Mouse (Mus musculus) embryonic facial prominence, embryonic 12.5 days (tissue): ENCODE results near the gene Psmd9. TPM values are rescaled to one million over a fixed set of nuclear protein-coding genes. Genes with fewer than 3 reads are reported as not detected.
"Not testable (repeated sequence)": the region's sequence is repeated elsewhere in the genome, so short reads cannot be mapped to it uniquely, and the experiment has no call there.

Experiments used
- ATAC-seq: fragments of 200-750 bp; cut with Nextera tagmentation; 2 replicates; pipeline ENCODE4 v1.8.0; 2017; ENCODE audit not compliant: insufficient number of reproducible peaks, insufficient read depth, low FRiP score, low TSS enrichment
- H3K27ac ChIP-seq: fragments of 300-500 bp; sonication (generic); 2 replicates; pipeline ENCODE4 v1.5.1; 2016; ENCODE audit warnings: mild to moderate bottlenecking
- H3K27me3 ChIP-seq: fragments of 300-500 bp; sonication (generic); 2 replicates; pipeline ENCODE4 v1.6.1; 2016; ENCODE audit warnings: mild to moderate bottlenecking, moderate library complexity
- H3K36me3 ChIP-seq: fragments of 300-500 bp; sonication (generic); 2 replicates; pipeline ENCODE4 v1.6.1; 2016; ENCODE audit warnings: mild to moderate bottlenecking
- H3K4me1 ChIP-seq: fragments of 300-500 bp; sonication (generic); 2 replicates; pipeline ENCODE4 v1.6.1; 2016
- H3K4me2 ChIP-seq: fragments of 300-500 bp; sonication (generic); replicated peaks from 2 replicates; pipeline ENCODE4 v1.6.1; 2016; ENCODE audit warnings: mild to moderate bottlenecking, moderate library complexity
- H3K4me3 ChIP-seq: fragments of 300-500 bp; sonication (generic); 2 replicates; pipeline ENCODE4 v1.5.1; 2016; ENCODE audit warnings: mild to moderate bottlenecking
- H3K9ac ChIP-seq: fragments of 300-500 bp; sonication (generic); 2 replicates; pipeline ENCODE4 v1.6.1; 2016; ENCODE audit warnings: mild to moderate bottlenecking, moderate library complexity
- H3K9me3 ChIP-seq: fragments of 300-500 bp; sonication (generic); 2 replicates; pipeline ENCODE4 v1.6.1; 2016; ENCODE audit warnings: mild to moderate bottlenecking, moderate library complexity
- WGBS: fragments of 180-500 bp; shearing (Covaris S2); methylation state at CpG from one replicate; pipeline ENCODE4 v1.1.7; 2016; 5-methylcytosine and 5-hydroxymethylcytosine counted together
- polyA plus RNA-seq: library from polyadenylated mRNA; unstranded; fragments of >200 nt; fragmentation: Nextera tagmentation; extraction: Ambion mirVana; gene quantifications from 2 replicates; pipeline ENCODE4 v1.2.1, GENCODE M21; 2016

Gene Psmd9
- polyA plus RNA-seq, 1 experiment from 2014 or later = 89.0 TPM

DNA sequence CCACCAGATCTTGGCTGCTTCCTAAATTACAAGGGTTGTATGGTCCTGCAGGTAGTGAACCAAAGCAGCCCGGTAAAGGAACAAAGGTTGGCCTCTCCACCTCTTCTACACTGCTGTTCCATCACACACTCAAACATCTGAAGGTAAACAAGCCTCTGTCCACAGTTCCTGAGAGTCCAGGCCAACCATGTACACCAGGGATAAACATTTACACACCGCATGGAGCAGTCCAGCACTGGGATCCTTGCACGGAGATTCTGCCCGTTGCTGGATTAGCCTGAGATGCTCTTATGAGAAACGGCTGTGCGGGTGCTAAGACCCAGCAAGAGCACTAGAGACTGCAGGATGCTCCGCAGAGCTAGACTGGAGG lies 32.3 kb downstream of the Psmd9 start:
- Histone ChIP-seq H3K4me3 (no peak overlapping the region), H3K9ac (no peak overlapping the region), H3K4me1 (no peaks in the 10 kb centered on the region), H3K36me3 (no peaks in the 10 kb centered on the region), H3K27me3 (no peaks in the 10 kb centered on the region), H3K27ac (no peak overlapping the region), H3K9me3 (no peaks in the 10 kb centered on the region), H3K4me2 (no peak overlapping the region)
- 83% methylated on average over 7 of the region's 7 CpGs for WGBS
- no peak for ATAC-seq

DNA sequence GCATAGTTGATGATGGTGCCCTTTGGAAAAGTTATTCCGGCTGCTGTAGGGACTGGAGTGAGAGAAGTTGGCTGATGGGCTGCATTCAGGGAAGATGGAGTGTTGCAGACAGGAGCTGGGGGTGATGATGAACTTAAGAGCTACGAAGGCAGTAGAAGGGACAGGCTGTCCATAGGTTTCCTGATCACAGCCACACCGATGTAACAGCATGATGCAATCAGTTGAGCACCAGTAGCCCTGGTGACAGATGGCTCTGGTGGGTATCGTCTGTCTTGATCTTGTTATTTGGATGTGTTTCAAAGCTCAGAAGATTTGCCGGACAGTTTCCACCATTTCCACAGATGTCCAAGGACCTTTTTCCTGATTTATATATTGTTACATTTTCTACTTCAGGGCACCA lies 32.8 kb downstream of the Psmd9 start:
- Histone ChIP-seq H3K4me3 (no peak overlapping the region), H3K9me3 (no peaks in the 10 kb centered on the region), H3K27ac (no peak overlapping the region), H3K4me1 (no peaks in the 10 kb centered on the region), H3K27me3 (no peaks in the 10 kb centered on the region), H3K9ac (no peak overlapping the region), H3K4me2 (no peak overlapping the region), H3K36me3 (no peaks in the 10 kb centered on the region)
- WGBS = 84% methylated on average over 5 of the region's 5 CpGs
- ATAC-seq = no peak

DNA sequence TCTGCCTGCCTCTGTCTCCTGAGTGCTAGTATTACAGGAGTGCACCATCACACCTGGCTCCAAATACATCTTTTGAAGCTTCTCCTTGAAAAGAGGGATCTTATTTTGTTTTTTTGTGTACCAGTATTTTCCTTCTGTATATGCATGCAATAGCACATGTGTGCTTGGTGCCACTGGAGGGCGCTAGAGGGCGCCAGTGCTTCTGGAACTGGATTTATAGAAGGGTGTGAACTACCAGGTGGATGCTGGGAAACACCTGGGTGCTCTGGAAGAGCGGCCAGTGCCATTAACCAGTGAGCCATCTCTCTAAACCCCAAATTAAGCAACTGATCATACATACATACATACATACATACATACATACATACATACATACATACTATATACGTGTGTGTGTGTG lies 33.6 kb downstream of the Psmd9 start:
- H3K9me3 ChIP-seq, ATAC-seq, H3K27ac ChIP-seq, H3K9ac ChIP-seq, H3K4me2 ChIP-seq, H3K4me1 ChIP-seq, H3K36me3 ChIP-seq, H3K4me3 ChIP-seq, H3K27me3 ChIP-seq: not testable (repeated sequence)
- WGBS = 35% methylated on average over 4 of the region's 4 CpGs

DNA sequence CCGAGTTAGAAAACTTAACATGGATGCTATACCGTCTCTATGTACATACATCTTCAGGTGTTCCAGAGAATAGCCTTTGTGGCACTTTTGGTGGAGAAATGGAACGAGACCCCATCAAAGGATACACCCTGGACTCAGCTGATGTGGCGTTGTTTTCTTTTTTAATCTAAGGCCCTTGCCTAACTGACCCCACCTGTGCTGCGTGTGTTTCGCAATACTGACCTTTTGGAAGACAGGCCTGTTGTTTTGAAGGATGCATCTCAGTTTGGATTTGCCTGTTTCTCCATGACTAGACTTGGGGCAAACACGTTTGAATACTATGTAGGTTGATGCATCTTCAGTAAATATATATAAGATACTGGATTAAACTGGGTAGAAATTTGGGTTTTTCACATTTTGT lies 34.4 kb downstream of the Psmd9 start:
- WGBS = 88% methylated on average over 7 of the region's 7 CpGs
- H3K9ac ChIP-seq, H3K4me2 ChIP-seq, H3K27ac ChIP-seq, H3K27me3 ChIP-seq, ATAC-seq, H3K4me3 ChIP-seq, H3K36me3 ChIP-seq, H3K9me3 ChIP-seq, H3K4me1 ChIP-seq: not testable (repeated sequence)

DNA sequence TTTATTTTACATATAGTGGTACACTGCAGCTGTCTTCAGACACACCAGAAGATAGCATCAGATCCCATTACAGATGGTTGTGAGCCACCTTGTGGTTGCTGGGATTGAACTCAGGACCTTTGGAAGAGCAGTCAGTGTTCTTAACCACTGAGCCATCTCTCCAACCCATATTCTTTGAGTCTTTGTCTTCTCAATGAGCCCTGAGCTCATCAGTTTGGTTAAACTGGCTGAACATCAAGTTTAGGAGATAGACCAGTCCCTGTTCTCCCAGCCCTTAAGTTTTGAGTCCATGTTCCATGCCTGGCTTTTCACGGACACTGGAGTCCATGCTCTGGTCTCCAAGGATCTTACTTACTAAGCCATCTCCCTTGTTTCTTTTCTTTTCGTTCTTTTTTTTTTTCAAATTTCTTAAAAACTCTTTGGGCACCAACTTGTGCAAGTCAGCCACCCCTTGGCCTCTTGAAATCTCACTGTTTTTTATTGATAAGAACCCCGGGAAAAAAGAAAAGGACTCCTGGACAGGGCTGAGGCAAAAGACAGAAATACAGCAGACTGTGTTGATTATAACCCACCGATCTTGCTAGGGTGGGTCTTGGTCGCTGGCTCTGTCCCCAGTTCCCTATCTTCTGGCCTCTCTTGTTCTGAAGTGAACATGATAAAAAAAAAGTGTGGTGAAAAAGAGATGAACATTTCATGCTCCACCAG lies 53.3 kb downstream of the Psmd9 start:
- WGBS = 67% methylated on average over 3 of the region's 5 CpGs
- not testable (repeated sequence) for H3K27me3 ChIP-seq, H3K9ac ChIP-seq, H3K9me3 ChIP-seq, H3K4me2 ChIP-seq, H3K36me3 ChIP-seq, H3K27ac ChIP-seq, ATAC-seq, H3K4me3 ChIP-seq, H3K4me1 ChIP-seq

DNA sequence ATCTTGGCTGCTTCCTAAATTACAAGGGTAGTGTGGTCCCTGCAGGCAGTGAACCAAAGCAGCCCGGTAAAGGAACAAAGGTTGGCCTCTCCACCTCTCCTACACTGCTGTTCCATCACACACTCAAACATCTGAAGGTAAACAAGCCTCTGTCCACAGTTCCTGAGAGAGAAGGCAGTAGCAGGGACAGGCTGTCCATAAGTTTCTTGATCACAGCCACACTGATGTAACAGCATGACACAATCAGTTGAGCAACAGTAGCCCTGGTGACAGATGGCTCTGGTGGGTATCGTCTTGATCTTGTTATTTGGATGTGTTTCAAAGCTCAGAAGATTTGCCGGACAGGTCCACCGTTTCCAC lies 53.8 kb downstream of the Psmd9 start:
- no peak overlapping the region for H3K4me2 ChIP-seq
- 0 out of 2 replicates have a peak, but pooled peaks cover 3% of the 10 kb centered on the region for H3K9me3 ChIP-seq
- H3K27ac ChIP-seq = no peak overlapping the region
- H3K36me3 ChIP-seq = no peaks in the 10 kb centered on the region
- no peak for ATAC-seq
- H3K4me1 ChIP-seq = no peaks in the 10 kb centered on the region
- H3K4me3 ChIP-seq = no peak overlapping the region
- no peak overlapping the region for H3K9ac ChIP-seq
- no peaks in the 10 kb centered on the region for H3K27me3 ChIP-seq
- 82% methylated on average over 4 of the region's 4 CpGs for WGBS

DNA sequence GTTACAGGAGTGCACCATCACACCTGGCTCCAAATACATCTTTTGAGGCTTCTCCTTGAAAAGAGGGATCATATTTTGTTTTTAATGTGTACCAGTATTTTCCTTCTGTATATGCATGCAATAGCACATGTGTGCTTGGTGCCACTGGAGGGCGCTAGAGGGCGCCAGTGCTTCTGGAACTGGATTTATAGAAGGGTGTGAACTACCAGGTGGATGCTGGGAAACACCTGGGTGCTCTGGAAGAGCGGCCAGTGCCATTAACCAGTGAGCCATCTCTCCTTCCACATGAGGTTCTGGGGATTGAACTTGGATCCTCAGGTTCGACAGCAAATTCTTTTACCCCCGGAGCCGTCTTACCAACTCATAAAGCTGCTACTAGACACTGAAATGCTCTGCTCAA lies 54.6 kb downstream of the Psmd9 start:
- H3K4me3 ChIP-seq, H3K27me3 ChIP-seq, H3K9ac ChIP-seq, ATAC-seq, H3K4me2 ChIP-seq, H3K36me3 ChIP-seq, H3K4me1 ChIP-seq, H3K9me3 ChIP-seq, H3K27ac ChIP-seq: not testable (repeated sequence)
- 54% methylated on average over 6 of the region's 6 CpGs for WGBS

DNA sequence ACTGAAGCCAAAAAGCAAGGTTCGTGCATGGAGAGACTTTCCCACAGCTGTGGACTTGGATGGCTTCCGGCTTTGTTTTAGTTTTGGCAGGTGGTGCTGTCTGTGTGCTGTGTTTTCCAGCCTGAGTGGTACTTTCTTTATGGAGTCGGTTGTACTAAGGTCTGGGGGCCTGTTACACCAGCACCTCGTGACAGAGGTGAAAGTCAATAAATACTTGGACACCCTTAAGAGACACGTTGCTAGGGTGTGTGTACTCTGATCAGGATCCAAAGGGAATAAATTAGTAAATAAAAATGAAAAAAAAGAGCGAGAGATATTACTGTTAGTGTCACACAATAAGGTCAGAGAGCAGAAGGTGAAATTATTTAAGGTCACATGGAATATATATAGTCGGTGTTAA lies 57.6 kb downstream of the Psmd9 start:
- Histone ChIP-seq H3K36me3 (0 out of 2 replicates have a peak, but pooled peaks cover 5% of the 10 kb centered on the region), H3K4me1 (peaks cover 5% of the 10 kb centered on the region; the same call in 1 of the 2 replicates), H3K4me2 (no peak overlapping the region), H3K9ac (no peak overlapping the region), H3K4me3 (no peak overlapping the region), H3K27me3 (no peaks in the 10 kb centered on the region), H3K9me3 (no peaks in the 10 kb centered on the region), H3K27ac (no peak overlapping the region)
- 90% methylated on average over 7 of the region's 7 CpGs for WGBS
- no peak for ATAC-seq

DNA sequence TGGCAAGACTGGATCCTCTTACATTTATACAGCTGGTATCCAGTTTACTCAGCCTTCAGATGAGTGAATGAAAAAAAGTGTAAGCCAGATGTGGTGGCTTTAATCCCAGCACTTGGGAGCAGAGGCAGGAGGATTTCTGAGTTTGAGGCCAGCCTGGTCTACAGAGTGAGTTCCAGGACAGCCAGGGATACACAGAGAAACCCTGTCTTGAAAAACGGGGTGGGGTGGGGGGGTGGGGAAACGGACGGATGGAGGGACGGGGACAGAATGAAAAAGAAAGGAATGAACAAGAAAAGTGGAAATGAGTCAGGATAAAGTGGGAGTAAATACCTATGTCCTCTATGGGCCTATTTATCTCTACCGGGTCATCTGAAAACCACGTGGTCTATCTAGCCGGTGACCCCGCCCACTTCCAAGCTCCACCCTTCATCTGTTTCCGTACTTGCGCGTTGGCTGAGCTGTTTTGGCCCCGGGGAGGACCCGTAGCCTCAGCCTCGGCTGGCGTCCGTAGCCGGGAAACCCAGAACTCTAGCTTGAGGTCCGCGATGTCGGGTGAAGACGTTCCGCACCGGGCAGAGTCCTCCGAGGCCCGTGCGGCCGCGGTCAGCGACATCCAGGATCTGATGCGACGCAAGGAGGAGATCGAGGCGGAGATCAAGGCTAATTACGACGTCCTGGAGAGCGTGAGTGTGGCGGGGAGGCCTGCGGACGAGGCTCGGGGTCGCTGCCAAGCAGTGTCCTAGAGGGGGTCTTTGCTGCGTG lies 58.7 kb downstream of the Psmd9 start:
- H3K27ac ChIP-seq = peak overlapping the region; percentile 54; the same call in 1 of the 2 replicates
- peak overlapping the region; percentile 80 for H3K4me2 ChIP-seq
- peak overlapping the region; percentile 82 for H3K9ac ChIP-seq
- 0 out of 2 replicates have a peak, but pooled peaks cover 5% of the 10 kb centered on the region for H3K36me3 ChIP-seq
- H3K4me3 ChIP-seq = peak overlapping the region; percentile 82
- H3K27me3 ChIP-seq = no peaks in the 10 kb centered on the region
- no peaks in the 10 kb centered on the region for H3K9me3 ChIP-seq
- peaks cover 5% of the 10 kb centered on the region; the same call in 1 of the 2 replicates for H3K4me1 ChIP-seq
- 4% methylated on average over 42 of the region's 42 CpGs for WGBS
- ATAC-seq = peak; percentile 37

DNA sequence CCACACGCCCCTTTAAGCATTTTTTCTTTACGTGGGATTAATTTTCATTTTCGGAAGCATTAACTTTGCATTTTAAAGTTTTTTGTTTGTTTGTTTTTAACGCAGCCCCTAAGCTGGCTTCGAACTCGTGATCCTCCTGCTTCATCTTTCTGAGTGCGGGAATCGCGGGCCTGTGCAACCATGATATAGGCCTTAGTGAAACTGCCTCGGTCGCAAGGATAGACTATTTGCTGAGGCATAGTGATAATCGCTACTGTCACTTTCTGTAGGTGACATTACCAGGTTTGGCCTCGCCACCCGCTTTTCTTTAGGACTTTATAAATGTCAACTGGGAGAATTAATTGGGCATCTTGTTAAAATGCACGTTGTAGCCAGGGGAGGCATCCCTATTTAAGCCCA lies 59.3 kb downstream of the Psmd9 start:
- Histone ChIP-seq H3K27me3 (no peaks in the 10 kb centered on the region), H3K27ac (peak overlapping the region; percentile 54; the same call in 1 of the 2 replicates), H3K9me3 (no peaks in the 10 kb centered on the region), H3K4me3 (peak overlapping the region; percentile 82), H3K36me3 (0 out of 2 replicates have a peak, but pooled peaks cover 8% of the 10 kb centered on the region), H3K9ac (peak overlapping the region; percentile 82), H3K4me2 (peak overlapping the region; percentile 80), H3K4me1 (peaks cover 5% of the 10 kb centered on the region; the same call in 1 of the 2 replicates)
- 6% methylated on average over 15 of the region's 15 CpGs for WGBS
- ATAC-seq = no peak

DNA sequence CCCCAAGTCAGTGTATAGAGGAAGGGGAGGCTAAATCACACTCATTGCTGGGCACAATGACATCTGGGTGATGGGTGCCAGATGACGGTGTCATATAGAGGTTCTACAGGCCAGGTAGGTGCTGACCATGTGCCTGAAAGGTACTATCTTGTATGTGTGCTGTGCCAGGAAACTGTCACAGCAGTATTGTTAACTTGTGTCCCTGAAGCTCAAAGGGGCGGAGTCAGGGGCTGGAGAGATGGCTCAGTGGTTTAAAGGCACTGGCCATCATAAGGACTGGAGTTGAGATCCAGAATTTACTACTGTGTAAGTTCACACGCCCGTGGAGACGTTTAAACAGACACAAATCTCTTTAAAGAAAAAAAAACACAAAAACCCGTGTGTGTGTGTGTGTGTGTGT lies 60.1 kb downstream of the Psmd9 start:
- H3K4me3 ChIP-seq = 0 out of 2 replicates have a peak overlapping the region, but pooled peaks have one; percentile 82
- ATAC-seq = no peak; the same call in 1 of the 2 replicates

DNA sequence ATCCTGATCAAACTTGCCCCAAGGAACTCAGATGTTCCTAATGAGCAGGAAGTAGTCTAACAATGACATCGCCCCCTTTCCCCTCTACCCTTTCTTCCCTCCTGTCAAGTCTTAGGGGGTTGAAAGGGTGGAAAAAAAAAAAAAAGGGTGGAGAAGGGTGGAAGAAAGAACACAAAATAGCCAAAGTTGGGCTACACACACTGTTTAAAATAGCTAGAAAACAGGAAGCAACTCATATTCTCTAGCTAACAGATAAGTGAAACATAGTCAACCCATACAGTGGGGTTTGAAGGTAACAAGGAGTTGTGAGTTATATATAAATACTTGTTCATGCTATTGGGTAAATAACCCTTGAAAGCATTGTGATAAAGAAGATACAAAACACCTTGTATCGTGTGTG lies 63.0 kb downstream of the Psmd9 start:
- Histone ChIP-seq H3K4me2 (no peak overlapping the region), H3K4me1 (peaks cover 16% of the 10 kb centered on the region), H3K27ac (no peak overlapping the region), H3K9me3 (no peaks in the 10 kb centered on the region), H3K36me3 (peaks cover 30% of the 10 kb centered on the region), H3K9ac (no peak overlapping the region), H3K4me3 (no peak overlapping the region), H3K27me3 (no peaks in the 10 kb centered on the region)
- 96% methylated on average over 2 of the region's 2 CpGs for WGBS
- no peak for ATAC-seq

More for the DNA sequence above, 60.1 kb downstream of the Psmd9 start:
- Histone ChIP-seq H3K9ac (no peak overlapping the region), H3K36me3 (0 out of 2 replicates have a peak, but pooled peaks cover 13% of the 10 kb centered on the region), H3K4me1 (peaks cover 5% of the 10 kb centered on the region; the same call in 1 of the 2 replicates), H3K27me3 (no peaks in the 10 kb centered on the region), H3K4me2 (peak overlapping the region; percentile 80), H3K9me3 (no peaks in the 10 kb centered on the region), H3K27ac (no peak overlapping the region)
- WGBS = 87% methylated on average over 6 of the region's 6 CpGs
